Comparison of ENCODE assay signal across 8 mouse cellular contexts in genomic region chr11:69062761-69063224, GRCm38 (mm10). TPM values are rescaled to one million over a fixed set of nuclear protein-coding genes. Genes with fewer than 3 reads are reported as not detected.
DNase-seq lines count a peak whose midpoint lies in the region; ATAC-seq and TF ChIP-seq lines count a peak whose summit lies in the region.

No protein-coding gene starts in this region.

- H3K9me3 ChIP-seq in ES-E14 (ENCODE audit: control insufficient read depth, insufficient read depth, low read depth, low read length), result no peaks in the 10 kb centered on the region
- H3K9me3 ChIP-seq in forebrain, embryonic 16.5 days (ENCODE audit: control insufficient read depth, low read length), result no peaks in the 10 kb centered on the region
- H3K9me3 ChIP-seq in lung, postnatal 0 days (ENCODE audit: low read length), result no peaks in the 10 kb centered on the region

- H3K27me3 ChIP-seq in forebrain, embryonic 16.5 days (replicated peaks; ENCODE audit: control insufficient read depth, insufficient read depth, low read length), result no peaks in the 10 kb centered on the region
- H3K27me3 ChIP-seq in lung, postnatal 0 days (replicated peaks; ENCODE audit: insufficient read depth, low read length), result no peaks in the 10 kb centered on the region

- peak; percentile 88 for DNase-seq in ES-E14 (ENCODE audit: low read depth, low spot score)
- peak; percentile 88 to 95 for DNase-seq in cerebellum, adult 18-20 months
- DNase-seq in layer of hippocampus, adult 9-11 months, result peak; percentile 94
- DNase-seq in lung, postnatal 0 days (ENCODE audit: low spot score), result peak; percentile 89
- DNase-seq in ovary, postnatal 10 days (ENCODE audit: low spot score), result peak; percentile 99
- peak; percentile 96 for DNase-seq in thymus, postnatal 0 days (ENCODE audit: low spot score)

- TF ChIP-seq CTCF in lung, postnatal 0 days (IDR thresholded peaks at IDR 0.05), result no peak

- H3K4me1 ChIP-seq in ES-E14 (ENCODE audit: control insufficient read depth in 2 of 2, insufficient read depth in 2 of 2, low read length in 2 of 2, poor library complexity in 1 of 2), result peaks cover 3 to 5% of the 10 kb centered on the region in 2 experiments; a peak in 2 of 4 replicates
- H3K4me1 ChIP-seq in forebrain, embryonic 16.5 days (replicated peaks; ENCODE audit: control insufficient read depth, insufficient read depth, low read length), result peaks cover 46% of the 10 kb centered on the region
- H3K4me1 ChIP-seq in lung, postnatal 0 days (ENCODE audit: insufficient read depth, low read depth, low read length), result peaks cover 14% of the 10 kb centered on the region; the same call in 1 of the 2 replicates

- peak overlapping the region; percentile 54 for H3K4me2 ChIP-seq in forebrain, embryonic 16.5 days (ENCODE audit: low read length)
- peak overlapping the region; percentile 83 for H3K4me2 ChIP-seq in lung, postnatal 0 days (replicated peaks; ENCODE audit: low read depth, low read length)

- peak overlapping the region; percentile 68 to 88 for H3K4me3 ChIP-seq in ES-E14 (ENCODE audit: insufficient read depth in 1 of 2, low read depth in 1 of 2, low read length in 2 of 2, poor library complexity in 1 of 2, severe bottlenecking in 1 of 2)
- H3K4me3 ChIP-seq in forebrain, embryonic 16.5 days (replicated peaks; ENCODE audit: low read length), result peak overlapping the region; percentile 52
- peak overlapping the region; percentile 73 for H3K4me3 ChIP-seq in lung, postnatal 0 days (ENCODE audit: low read depth, low read length)

- in situ Hi-C loops in ES-E14 (cut with MboI; ENCODE audit: low sequenced_read_pairs in 2 of 2, unreplicated experiment in 2 of 2), result loop anchor here in 1 of 2 experiments (5.0 kb wide), 1 partner anchor 65 kb away; the partner anchor contains the start of gene Aloxe3

- TF ChIP-seq EP300 in lung, postnatal 0 days (IDR thresholded peaks at IDR 0.05), result no peak; the same call in 1 of the 2 replicates

- no peak overlapping the region for H3K27ac ChIP-seq in ES-E14 (ENCODE audit: insufficient read depth, low read depth, low read length, poor library complexity, severe bottlenecking)
- H3K27ac ChIP-seq in forebrain, embryonic 16.5 days (ENCODE audit: low read length), result peak overlapping the region; percentile 77
- peak overlapping the region; percentile 85 for H3K27ac ChIP-seq in lung, postnatal 0 days (ENCODE audit: low read length)

- WGBS in forebrain, embryonic 16.5 days, result under 1% methylated on average over 19 of the region's 19 CpGs
- under 1% methylated on average over 19 of the region's 19 CpGs for WGBS in lung, postnatal 0 days

- peak overlapping the region; percentile 58 for H3K9ac ChIP-seq in ES-E14 (ENCODE audit: insufficient read depth, low read depth, low read length, poor library complexity, severe bottlenecking)
- H3K9ac ChIP-seq in forebrain, embryonic 16.5 days (replicated peaks; ENCODE audit: low read depth, low read length), result no peak overlapping the region
- H3K9ac ChIP-seq in lung, postnatal 0 days (replicated peaks; ENCODE audit: low read depth), result 0 out of 2 replicates have a peak overlapping the region, but pooled peaks have one; percentile 37

- peak; percentile 56 for ATAC-seq in forebrain, embryonic 16.5 days
- peak; percentile 8 to 17; a peak in 3 of 4 replicates for ATAC-seq in hematopoietic stem cell, adult 5-6 weeks (replicated peaks in 1 of 2; ENCODE audit: insufficient read depth in 1 of 2, low FRiP score in 2 of 2, low TSS enrichment in 1 of 2, low read depth in 1 of 2, poor library complexity in 2 of 2, severe bottlenecking in 2 of 2)
- ATAC-seq in lung, postnatal 0 days, result peak; percentile 36

- H3K36me3 ChIP-seq in ES-E14 (ENCODE audit: control insufficient read depth, insufficient read depth, low read length, poor library complexity, severe bottlenecking), result no peaks in the 10 kb centered on the region
- H3K36me3 ChIP-seq in forebrain, embryonic 16.5 days (ENCODE audit: control insufficient read depth, insufficient read depth), result no peaks in the 10 kb centered on the region
- no peaks in the 10 kb centered on the region for H3K36me3 ChIP-seq in lung, postnatal 0 days (ENCODE audit: insufficient read depth, low read length)

TF ChIP-seq in ES-E14, 5 proteins besides CTCF, POLR2A, EP300 and RAD21:
- TF ChIP-seq ZNF384 (IDR thresholded peaks at IDR 0.05; ENCODE audit: low read depth, low read length) (no peak), HCFC1 (IDR thresholded peaks at IDR 0.05; ENCODE audit: borderline replicate concordance, insufficient read depth, low read length) (peak; percentile 6; the same call in 1 of the 2 replicates), MAFK (IDR thresholded peaks at IDR 0.05; ENCODE audit: insufficient read depth, low read depth, low read length) (peak; percentile 89), CHD2 (IDR thresholded peaks at IDR 0.05; ENCODE audit: low read depth, low read length) (no peak), ZC3H11A (IDR thresholded peaks at IDR 0.05; ENCODE audit: borderline replicate concordance, low read depth, low read length) (no peak)

RNA-seq across cellular contexts. Expression of gene Borcs6, which starts 3.3 kb away (rescaled TPM):
- 4.5 and 6.2 TPM in 2 replicates for total RNA-seq in ES-E14 (2012; rRNA removed)
- polyA plus RNA-seq in forebrain, embryonic 16.5 days (2015; fragmentation: Nextera tagmentation; extraction: Ambion mirVana), result 11.4 and 12.3 TPM in 2 replicates
- total RNA-seq in hematopoietic stem cell, adult 5-6 weeks (2017), result 5.2 and 6.7 TPM in 2 replicates
- 20.1 and 21.9 TPM in 2 replicates for polyA plus RNA-seq in lung, postnatal 0 days (2015; fragmentation: Nextera tagmentation; extraction: Ambion mirVana)
- polyA plus RNA-seq in thymus, postnatal 0 days (2015; fragmentation: Nextera tagmentation; extraction: Ambion mirVana), result 9.8 and 12.4 TPM in 2 replicates

RNA-seq across cellular contexts. Expression of gene Tmem107, which starts 7.8 kb away (rescaled TPM):
- 38.6 and 38.8 TPM in 2 replicates for total RNA-seq in ES-E14 (2012; rRNA removed)
- polyA plus RNA-seq in forebrain, embryonic 16.5 days (2015; fragmentation: Nextera tagmentation; extraction: Ambion mirVana), result 43.7 and 48.4 TPM in 2 replicates
- 22.0 and 39.1 TPM in 2 replicates for total RNA-seq in hematopoietic stem cell, adult 5-6 weeks (2017)
- polyA plus RNA-seq in lung, postnatal 0 days (2015; fragmentation: Nextera tagmentation; extraction: Ambion mirVana), result 62.9 and 70.0 TPM in 2 replicates
- polyA plus RNA-seq in thymus, postnatal 0 days (2015; fragmentation: Nextera tagmentation; extraction: Ambion mirVana), result 29.8 and 33.2 TPM in 2 replicates

RNA-seq across cellular contexts. Expression of gene Aurkb, which starts 17.3 kb away (rescaled TPM):
- total RNA-seq in ES-E14 (2012; rRNA removed), result 71.7 and 81.1 TPM in 2 replicates
- 56.7 and 68.2 TPM in 2 replicates for polyA plus RNA-seq in forebrain, embryonic 16.5 days (2015; fragmentation: Nextera tagmentation; extraction: Ambion mirVana)
- total RNA-seq in hematopoietic stem cell, adult 5-6 weeks (2017), result 56.2 and 69.2 TPM in 2 replicates
- 6.5 and 9.1 TPM in 2 replicates for polyA plus RNA-seq in lung, postnatal 0 days (2015; fragmentation: Nextera tagmentation; extraction: Ambion mirVana)
- polyA plus RNA-seq in thymus, postnatal 0 days (2015; fragmentation: Nextera tagmentation; extraction: Ambion mirVana), result 134 and 154 TPM in 2 replicates

RNA-seq across cellular contexts. Expression of gene Vamp2, which starts 25.5 kb away (rescaled TPM):
- 7.1 and 9.0 TPM in 2 replicates for total RNA-seq in ES-E14 (2012; rRNA removed)
- polyA plus RNA-seq in forebrain, embryonic 16.5 days (2015; fragmentation: Nextera tagmentation; extraction: Ambion mirVana), result 217 and 259 TPM in 2 replicates
- 20.9 and 22.5 TPM in 2 replicates for total RNA-seq in hematopoietic stem cell, adult 5-6 weeks (2017)
- polyA plus RNA-seq in lung, postnatal 0 days (2015; fragmentation: Nextera tagmentation; extraction: Ambion mirVana), result 45.0 and 50.6 TPM in 2 replicates
- polyA plus RNA-seq in thymus, postnatal 0 days (2015; fragmentation: Nextera tagmentation; extraction: Ambion mirVana), result 35.9 and 38.5 TPM in 2 replicates

RNA-seq across cellular contexts. Expression of gene Per1, which starts 32.2 kb away (rescaled TPM):
- 6.0 and 8.6 TPM in 2 replicates for total RNA-seq in ES-E14 (2012; rRNA removed)
- polyA plus RNA-seq in forebrain, embryonic 16.5 days (2015; fragmentation: Nextera tagmentation; extraction: Ambion mirVana), result 11.8 and 12.1 TPM in 2 replicates
- 33.6 and 42.1 TPM in 2 replicates for total RNA-seq in hematopoietic stem cell, adult 5-6 weeks (2017)
- 16.6 and 30.0 TPM in 2 replicates for polyA plus RNA-seq in lung, postnatal 0 days (2015; fragmentation: Nextera tagmentation; extraction: Ambion mirVana)
- 3.5 and 4.7 TPM in 2 replicates for polyA plus RNA-seq in thymus, postnatal 0 days (2015; fragmentation: Nextera tagmentation; extraction: Ambion mirVana)
